Mouse (Mus musculus) frontal cortex, postnatal 36 days (tissue): ENCODE measurements around the gene Crybb3.

Experiments used
- DNase-seq, 2 experiments: peaks; one replicate each; pipeline ENCODE4 v3.0.0; 2022; ENCODE audit warnings: low spot score in 2 of 2

Gene Crybb3

DNA sequence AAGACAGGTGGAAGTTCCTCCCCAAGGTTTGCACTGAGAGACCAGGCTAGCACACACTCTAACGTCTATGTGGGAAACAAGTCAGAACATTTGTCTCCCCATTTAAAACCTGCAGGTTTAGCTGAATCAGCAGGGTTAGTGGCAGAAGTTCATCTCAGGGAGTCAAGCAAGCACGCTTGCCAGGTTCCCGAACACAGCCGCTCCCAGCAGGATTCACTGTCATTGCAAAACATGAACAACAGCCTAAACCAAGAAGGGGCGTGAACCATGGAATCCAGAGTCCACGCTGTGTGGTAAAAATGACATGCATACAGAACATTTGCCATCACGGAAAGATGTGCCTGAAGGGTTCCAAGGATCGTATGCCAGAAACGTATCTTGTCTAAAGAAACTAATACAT lies 23.7 kb upstream of the Crybb3 start:
- no peak for DNase-seq

- DNase-seq, result no peak
These were observed 21.1 kb upstream of the Crybb3 start for GRCm38 (mm10) chr5:113102455-113102854.

GRCm38 (mm10) chr5:113101457-113101856 lies 20.1 kb upstream of the Crybb3 start:
- peak in 1 of 2 experiments; percentile 59 for DNase-seq

DNA sequence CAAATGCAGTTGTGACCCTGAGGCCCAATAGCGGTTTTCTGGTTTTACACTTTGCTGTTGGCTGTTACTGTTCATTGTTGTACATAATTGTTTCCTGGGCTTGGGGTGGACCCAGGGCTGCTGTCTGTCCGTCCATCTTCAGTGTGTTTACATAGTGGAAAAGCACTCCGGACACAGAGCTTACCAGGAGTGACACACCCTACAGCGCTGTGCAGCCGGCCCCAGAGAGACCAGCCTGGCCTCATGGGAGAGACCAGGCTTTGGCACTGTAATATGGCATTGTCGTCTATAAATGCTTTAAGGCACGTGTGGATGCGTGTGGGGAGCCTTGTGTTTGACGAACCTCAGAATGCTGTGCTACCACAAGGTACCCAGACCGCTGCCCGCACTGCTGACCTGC lies 19.0 kb upstream of the Crybb3 start:
- no peak for DNase-seq

GRCm38 (mm10) chr5:113099546-113099945 lies 18.2 kb upstream of the Crybb3 start:
- peak; percentile 92 to 95 for DNase-seq

GRCm38 (mm10) chr5:113097551-113097950 lies 16.2 kb upstream of the Crybb3 start:
- DNase-seq, result no peak

DNA sequence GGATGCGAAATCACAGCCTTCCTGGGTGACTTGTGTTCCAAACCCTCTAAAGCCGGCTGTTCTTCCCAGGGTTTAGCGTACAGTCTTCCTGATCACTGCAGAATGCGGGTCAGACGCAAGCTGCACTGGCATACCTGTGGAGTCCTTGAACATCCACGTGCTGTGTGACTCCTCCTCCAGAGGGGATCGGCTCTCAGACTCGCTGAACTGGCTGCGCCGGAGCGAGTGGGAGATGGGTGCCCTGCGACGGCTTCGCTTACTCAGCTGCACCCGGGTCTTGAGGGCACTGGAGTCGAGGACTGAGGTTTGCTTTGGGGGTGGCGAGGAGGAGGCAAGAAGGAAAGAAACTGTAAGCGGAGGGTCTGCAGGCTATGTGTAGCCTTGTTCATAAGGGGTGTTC lies 14.1 kb upstream of the Crybb3 start:
- no peak for DNase-seq

- DNase-seq, result no peak
These were observed 11.0 kb upstream of the Crybb3 start for GRCm38 (mm10) chr5:113092406-113092805.

- DNase-seq, result no peak
These were observed 9.8 kb upstream of the Crybb3 start for GRCm38 (mm10) chr5:113091162-113091561.

- DNase-seq, result no peak
These were observed 9.4 kb upstream of the Crybb3 start for GRCm38 (mm10) chr5:113090750-113091149.

- no peak for DNase-seq
These were observed 8.8 kb upstream of the Crybb3 start for GRCm38 (mm10) chr5:113090077-113090690.

GRCm38 (mm10) chr5:113087465-113087864 lies 6.1 kb upstream of the Crybb3 start:
- DNase-seq, result no peak

GRCm38 (mm10) chr5:113086990-113087389 lies 5.6 kb upstream of the Crybb3 start:
- DNase-seq, result no peak

DNA sequence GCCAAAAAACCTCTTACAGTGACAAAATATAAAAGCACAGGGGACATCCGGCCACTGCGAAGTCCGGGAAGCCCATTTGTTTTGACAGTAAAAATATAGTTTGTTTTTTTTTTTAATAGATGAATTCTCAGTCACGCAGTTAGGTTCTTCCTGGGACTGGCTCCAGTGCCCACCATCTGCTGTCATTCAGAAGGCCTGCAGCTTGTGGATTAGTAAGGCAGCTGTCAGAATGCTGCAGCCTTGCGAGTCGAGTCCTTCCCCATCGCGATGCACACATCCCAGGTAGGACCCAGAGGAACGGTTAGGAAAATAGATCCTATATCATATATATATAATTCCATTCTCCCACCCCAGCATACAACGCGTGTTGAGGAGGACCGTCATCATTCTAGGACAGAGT lies 5.1 kb upstream of the Crybb3 start:
- DNase-seq, result no peak

- no peak for DNase-seq
These were observed 4.5 kb upstream of the Crybb3 start for GRCm38 (mm10) chr5:113085931-113086330.

DNA sequence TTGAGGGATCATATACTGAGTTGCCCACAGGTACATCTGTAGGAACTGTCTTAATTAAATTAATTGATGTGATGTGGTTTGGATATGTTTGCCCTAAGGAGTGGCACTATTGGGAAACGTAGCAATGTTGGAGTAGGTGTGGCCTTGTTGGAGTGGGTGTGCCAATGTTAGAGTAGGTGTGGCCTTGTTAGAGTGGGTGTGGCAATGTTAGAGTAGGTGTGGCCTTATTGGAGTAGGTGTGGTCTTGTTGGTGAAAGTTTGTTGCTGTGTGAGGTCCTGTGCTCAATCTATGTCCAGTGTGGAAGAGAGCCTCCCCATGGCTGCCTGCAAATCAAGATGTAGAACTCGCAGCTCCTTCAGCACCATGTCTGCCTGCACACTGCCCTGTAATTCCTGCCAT lies 2.9 kb upstream of the Crybb3 start:
- DNase-seq, result no peak

- DNase-seq, result no peak
These were observed 1.2 kb upstream of the Crybb3 start for GRCm38 (mm10) chr5:113082356-113083168.

DNA sequence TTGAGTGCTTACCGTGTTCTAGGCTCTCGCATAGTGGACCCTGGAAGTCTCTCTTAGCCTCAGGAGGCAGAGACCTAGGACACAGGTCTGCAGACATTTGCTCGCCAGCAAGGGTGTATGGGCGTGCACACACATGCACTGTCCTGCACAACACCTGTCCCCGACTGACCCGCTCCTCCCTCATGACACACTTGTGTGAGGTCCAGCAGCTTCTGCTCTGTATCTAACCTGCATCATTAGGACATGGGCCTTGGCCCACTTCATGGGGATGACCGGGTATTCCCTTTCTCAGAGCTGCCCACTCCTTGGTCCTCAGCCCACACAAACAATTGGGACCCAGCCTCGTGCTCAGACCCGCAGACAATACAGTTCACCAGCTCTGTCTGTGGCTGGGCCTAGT lies 364 bp downstream of the Crybb3 start:
- DNase-seq, result no peak

GRCm38 (mm10) chr5:113079783-113080182 lies 1.6 kb downstream of the Crybb3 start:
- no peak for DNase-seq

GRCm38 (mm10) chr5:113078686-113079085 lies 2.7 kb downstream of the Crybb3 start:
- no peak for DNase-seq

- DNase-seq, result no peak
These were observed 11.4 kb downstream of the Crybb3 start, which contains the start of gene Crybb2 for GRCm38 (mm10) chr5:113070017-113070416. Crybb2 (minus strand) TSS chr5:113070117.

DNA sequence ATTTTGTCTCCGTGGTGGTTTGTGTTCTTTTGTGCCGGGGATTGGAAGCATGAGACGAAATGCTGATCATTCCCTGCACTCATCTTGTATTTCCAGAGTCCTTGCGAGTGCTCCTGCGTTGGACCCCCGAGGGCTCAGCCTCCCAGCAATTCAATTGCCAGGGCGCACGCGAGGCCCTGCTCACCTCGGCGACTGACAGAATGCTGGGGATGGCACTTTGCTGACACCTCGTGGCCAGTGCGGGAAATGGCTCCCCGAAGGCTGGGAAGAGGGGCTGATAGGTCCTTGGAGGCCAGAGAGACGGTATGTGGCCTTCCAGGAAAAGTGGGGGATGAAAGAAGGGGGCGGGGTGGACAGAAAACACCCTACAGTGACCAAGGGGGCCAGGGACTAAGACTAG lies 27.1 kb downstream of the Crybb3 start:
- DNase-seq, result peak; percentile 87

- no peak for DNase-seq
These were observed 30.7 kb downstream of the Crybb3 start for GRCm38 (mm10) chr5:113050581-113051185.
